Mouse (Mus musculus): Measurements from ENCODE around the gene Espnl. TPM values are rescaled to one million over a fixed set of nuclear protein-coding genes. Genes with fewer than 3 reads are reported as not detected.

The Espnl gene
- polyA plus RNA-seq, 1 experiment from 2014 or later: 0.11 TPM

DNA sequence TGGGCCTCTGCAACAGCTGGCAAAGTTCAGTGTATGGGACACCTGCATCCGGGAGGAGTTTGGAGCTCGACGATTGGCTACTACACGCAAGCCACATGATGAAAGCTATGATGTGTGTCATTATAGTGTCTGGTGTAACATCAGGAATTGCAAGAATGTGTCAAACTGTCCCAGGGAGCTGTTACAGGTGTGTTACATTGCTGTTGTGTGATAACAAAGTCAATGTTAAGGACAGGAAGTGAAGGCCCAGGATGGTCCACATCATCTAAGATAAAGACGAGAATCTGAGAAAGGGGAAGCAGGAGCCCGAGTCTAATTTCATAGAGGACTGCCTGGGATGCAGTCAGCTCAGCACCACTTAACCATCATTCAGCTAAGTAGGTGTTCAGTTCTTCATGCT is 26.3 kb upstream of the Espnl start:
- Histone ChIP-seq H3K4me2 (no peak overlapping the region), H3K27me3 (ENCODE audit: control insufficient read depth, insufficient read depth, low read length) (no peaks in the 10 kb centered on the region), H3K4me3 (ENCODE audit: low read depth, low read length) (no peak overlapping the region), H3K4me1 (ENCODE audit: control insufficient read depth, insufficient read depth, low read length) (peaks cover 6% of the 10 kb centered on the region; the same call in 1 of the 2 replicates), H3K27ac (ENCODE audit: low read depth, low read length) (no peak overlapping the region), H3K36me3 (ENCODE audit: control insufficient read depth, insufficient read depth, low read length) (no peaks in the 10 kb centered on the region), H3K9me3 (ENCODE audit: control insufficient read depth, low read length) (no peaks in the 10 kb centered on the region), H3K9ac (ENCODE audit: low read length) (no peak overlapping the region)
- DNase-seq (ENCODE audit: low spot score, missing footprints) (no peak), ATAC-seq (ENCODE audit: low FRiP score) (no peak)
- WGBS: 91% methylated on average over 6 of the region's 6 CpGs

DNA sequence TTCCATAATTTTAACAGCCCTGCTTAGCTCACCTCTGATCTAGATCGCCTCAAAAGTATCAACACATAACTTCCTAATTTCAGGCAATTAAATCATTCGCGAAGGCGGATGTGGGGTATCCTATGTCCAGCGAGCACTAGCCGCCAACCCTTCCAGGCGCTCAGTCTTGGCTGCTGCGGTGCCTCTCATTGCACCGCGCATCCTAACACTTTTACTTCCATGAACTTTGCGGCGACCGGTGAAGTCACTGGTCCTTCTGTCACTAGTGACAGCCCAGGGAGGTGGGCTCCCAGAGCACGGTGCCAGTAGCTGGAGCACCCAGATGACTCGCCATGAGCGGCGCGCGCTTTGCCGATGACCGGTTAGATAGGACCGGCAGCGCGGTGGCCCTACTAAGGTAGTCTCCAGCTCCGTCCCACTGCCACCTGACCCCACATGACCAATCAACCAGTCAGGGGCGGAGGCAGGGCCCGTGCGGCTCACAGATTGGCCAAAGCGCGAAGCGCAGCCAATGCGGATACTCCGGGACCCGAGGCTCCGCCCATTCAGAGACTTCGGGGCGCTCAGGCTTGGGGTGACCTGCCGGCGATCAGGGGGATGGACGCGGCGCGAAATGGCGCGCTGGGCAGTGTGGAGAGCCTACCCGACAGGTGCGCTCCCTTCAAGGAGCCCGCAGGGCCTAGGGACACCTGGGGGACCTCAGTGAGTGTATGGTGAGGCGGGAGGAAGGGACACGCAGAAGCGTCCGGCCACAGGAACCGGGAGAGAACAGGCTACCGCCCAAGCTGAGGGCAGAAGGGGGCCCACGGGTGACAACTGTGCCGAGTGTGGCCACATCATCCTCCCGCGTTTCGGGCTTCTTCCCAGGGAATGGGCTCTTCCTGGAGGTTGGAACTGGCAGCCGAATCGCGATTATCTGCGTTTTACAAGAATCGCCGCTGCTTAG is 23.8 kb upstream of the Espnl start, which contains the start of gene Scly:
Gene Scly, plus strand, starts transcription at position 540 of the 946 bp plus-strand sequence.
- no peaks in the 10 kb centered on the region for H3K36me3 ChIP-seq (ENCODE audit: control insufficient read depth, insufficient read depth, low read length)
- H3K4me1 ChIP-seq (ENCODE audit: control insufficient read depth, insufficient read depth, low read length): peaks cover 6% of the 10 kb centered on the region; the same call in 1 of the 2 replicates
- no peak within 1 kb of the TSS for H3K27ac ChIP-seq (ENCODE audit: low read depth, low read length)
- peak within 1 kb of the TSS; percentile 64 for H3K4me2 ChIP-seq
- WGBS: under 1% methylated on average over 63 of the region's 65 CpGs
- no peaks in the 10 kb centered on the region for H3K9me3 ChIP-seq (ENCODE audit: control insufficient read depth, low read length)
- no peaks in the 10 kb centered on the region for H3K27me3 ChIP-seq (ENCODE audit: control insufficient read depth, insufficient read depth, low read length)
- DNase-seq (ENCODE audit: low spot score, missing footprints) (peak; percentile 97), ATAC-seq (ENCODE audit: low FRiP score) (peak; percentile 99)
- H3K9ac ChIP-seq (ENCODE audit: low read length): peak within 1 kb of the TSS; percentile 76
- H3K4me3 ChIP-seq (ENCODE audit: low read depth, low read length): peak within 1 kb of the TSS; percentile 83

DNA sequence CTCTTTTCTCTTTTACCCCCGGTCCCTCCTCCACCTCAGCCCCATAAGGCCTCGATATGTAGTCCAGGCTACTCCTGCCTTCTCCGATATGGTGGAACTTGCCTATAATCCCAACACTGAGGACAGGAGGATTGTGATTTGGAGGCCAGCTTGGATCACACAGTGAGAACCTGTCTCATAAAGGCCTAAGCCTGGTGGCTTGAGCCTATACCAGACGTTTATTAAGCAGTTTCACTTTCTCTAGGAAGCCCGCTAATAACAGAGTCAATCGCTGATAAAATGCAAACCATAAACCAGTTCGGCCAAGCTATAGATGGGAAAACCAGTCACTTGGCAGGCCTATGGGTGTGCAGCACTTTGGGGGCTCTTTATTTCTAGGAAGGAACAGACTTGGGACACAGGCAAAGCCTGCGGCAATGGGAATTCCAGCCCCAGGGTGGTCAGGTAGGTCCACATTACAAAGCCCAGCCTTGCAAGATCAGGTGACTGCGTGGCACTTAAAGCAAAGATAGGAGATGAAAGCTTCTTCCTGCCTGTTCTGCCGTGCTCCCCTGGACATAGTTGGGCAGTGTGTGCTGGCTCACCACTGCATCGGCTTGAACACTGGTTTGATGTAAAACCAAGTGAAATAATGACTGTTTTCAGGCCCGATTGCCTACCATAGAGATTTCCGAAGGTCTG is 22.7 kb upstream of the Espnl start:
- peak overlapping the region; percentile 83 for H3K4me3 ChIP-seq (ENCODE audit: low read depth, low read length)
- 83% methylated on average over 13 of the region's 13 CpGs for WGBS
- DNase-seq (ENCODE audit: low spot score, missing footprints): no peak
- peak overlapping the region; percentile 36 for H3K9ac ChIP-seq (ENCODE audit: low read length)
- peak overlapping the region; percentile 64 for H3K4me2 ChIP-seq
- H3K36me3 ChIP-seq (ENCODE audit: control insufficient read depth, insufficient read depth, low read length): no peaks in the 10 kb centered on the region
- H3K27me3 ChIP-seq (ENCODE audit: control insufficient read depth, insufficient read depth, low read length): no peaks in the 10 kb centered on the region
- H3K4me1 ChIP-seq (ENCODE audit: control insufficient read depth, insufficient read depth, low read length): peaks cover 6% of the 10 kb centered on the region; the same call in 1 of the 2 replicates
- no peak overlapping the region for H3K27ac ChIP-seq (ENCODE audit: low read depth, low read length)
- ATAC-seq (ENCODE audit: low FRiP score): no peak
- H3K9me3 ChIP-seq (ENCODE audit: control insufficient read depth, low read length): no peaks in the 10 kb centered on the region

DNA sequence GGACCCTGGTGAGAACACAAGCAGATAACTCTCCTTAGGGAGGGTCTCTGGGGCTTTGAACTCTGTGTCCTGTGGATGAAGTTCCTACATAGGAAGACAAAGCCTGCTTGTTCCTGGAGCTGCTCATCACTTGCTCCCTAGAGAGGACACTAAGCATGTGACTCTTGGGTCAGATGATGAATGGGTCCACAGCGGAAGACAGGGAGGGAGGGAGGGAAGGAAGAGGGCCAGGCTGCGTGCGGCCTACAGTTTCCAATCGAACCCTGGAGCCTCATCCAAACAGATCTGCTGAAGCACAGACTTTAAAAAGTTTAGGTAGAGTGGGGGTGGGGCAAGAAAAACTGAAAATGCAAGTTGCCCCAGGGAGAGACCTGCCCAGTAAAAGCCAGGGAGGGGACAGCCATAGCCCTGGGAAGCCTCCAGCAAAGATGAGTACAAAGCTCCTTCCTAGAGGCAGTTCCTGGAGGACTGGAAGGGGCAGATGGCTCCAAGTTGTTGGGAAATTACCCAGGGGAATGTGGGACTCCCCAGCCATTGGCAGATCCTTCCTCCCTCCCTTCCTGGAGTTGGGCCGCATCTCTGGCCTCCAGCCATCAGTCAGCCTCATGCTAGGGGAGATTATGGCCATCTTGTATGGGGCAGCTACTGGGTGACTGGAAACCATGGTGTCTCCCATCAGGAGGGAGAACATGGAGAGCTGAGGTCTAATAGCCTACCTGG is 22.0 kb upstream of the Espnl start:
- no peak overlapping the region for H3K4me3 ChIP-seq (ENCODE audit: low read depth, low read length)
- 90% methylated on average over 5 of the region's 5 CpGs for WGBS
- no peaks in the 10 kb centered on the region for H3K27me3 ChIP-seq (ENCODE audit: control insufficient read depth, insufficient read depth, low read length)
- H3K9ac ChIP-seq (ENCODE audit: low read length): no peak overlapping the region
- DNase-seq (ENCODE audit: low spot score, missing footprints) (no peak), ATAC-seq (ENCODE audit: low FRiP score) (no peak)
- no peaks in the 10 kb centered on the region for H3K36me3 ChIP-seq (ENCODE audit: control insufficient read depth, insufficient read depth, low read length)
- H3K4me1 ChIP-seq (ENCODE audit: control insufficient read depth, insufficient read depth, low read length): peaks cover 6% of the 10 kb centered on the region; the same call in 1 of the 2 replicates
- H3K4me2 ChIP-seq: no peak overlapping the region
- no peak overlapping the region for H3K27ac ChIP-seq (ENCODE audit: low read depth, low read length)
- no peaks in the 10 kb centered on the region for H3K9me3 ChIP-seq (ENCODE audit: control insufficient read depth, low read length)

DNA sequence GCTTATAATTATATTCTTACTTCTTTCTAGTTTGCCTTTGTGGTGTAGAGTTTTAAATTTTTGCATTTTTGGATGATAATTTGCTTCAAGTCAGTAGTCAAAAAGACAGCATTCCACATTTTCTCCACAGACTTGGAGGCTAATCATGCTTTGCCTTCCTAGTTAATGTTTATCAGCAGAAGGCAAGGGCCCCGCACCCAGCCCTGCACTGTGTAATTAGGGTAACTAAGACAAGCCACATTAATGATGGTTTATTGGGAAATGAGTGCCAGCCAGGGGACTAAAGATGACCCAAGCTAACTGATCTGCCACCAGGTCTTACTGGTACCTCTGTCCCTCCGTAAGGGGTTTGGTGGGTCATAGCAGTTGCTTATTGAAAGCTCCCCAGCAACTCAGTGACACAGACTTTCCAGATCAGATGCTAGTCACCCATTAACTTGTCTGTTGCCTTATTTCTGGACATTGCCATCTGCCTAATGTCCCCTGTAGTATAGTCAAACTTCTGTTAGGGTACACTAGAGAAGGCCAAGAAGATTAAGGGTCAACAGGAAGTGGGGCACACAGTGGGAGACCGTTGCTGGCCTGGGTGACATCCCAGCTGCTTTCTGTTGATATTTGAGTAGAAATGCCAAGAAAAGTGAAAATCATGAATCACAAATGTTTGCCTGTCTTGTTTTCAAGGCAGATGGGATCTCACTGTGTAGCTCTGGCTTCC is 20.5 kb upstream of the Espnl start:
- 0 out of 2 replicates have a peak, but pooled peaks cover 3% of the 10 kb centered on the region for H3K36me3 ChIP-seq (ENCODE audit: control insufficient read depth, insufficient read depth, low read length)
- no peaks in the 10 kb centered on the region for H3K9me3 ChIP-seq (ENCODE audit: control insufficient read depth, low read length)
- no peak overlapping the region for H3K4me2 ChIP-seq
- ATAC-seq (ENCODE audit: low FRiP score): no peak
- no peak overlapping the region for H3K27ac ChIP-seq (ENCODE audit: low read depth, low read length)
- peaks cover 6% of the 10 kb centered on the region; the same call in 1 of the 2 replicates for H3K4me1 ChIP-seq (ENCODE audit: control insufficient read depth, insufficient read depth, low read length)
- no peak overlapping the region for H3K9ac ChIP-seq (ENCODE audit: low read length)
- H3K27me3 ChIP-seq (ENCODE audit: control insufficient read depth, insufficient read depth, low read length): no peaks in the 10 kb centered on the region
- 90% methylated on average over 3 of the region's 3 CpGs for WGBS
- no peak overlapping the region for H3K4me3 ChIP-seq (ENCODE audit: low read depth, low read length)
- DNase-seq (ENCODE audit: low spot score, missing footprints): no peak

DNA sequence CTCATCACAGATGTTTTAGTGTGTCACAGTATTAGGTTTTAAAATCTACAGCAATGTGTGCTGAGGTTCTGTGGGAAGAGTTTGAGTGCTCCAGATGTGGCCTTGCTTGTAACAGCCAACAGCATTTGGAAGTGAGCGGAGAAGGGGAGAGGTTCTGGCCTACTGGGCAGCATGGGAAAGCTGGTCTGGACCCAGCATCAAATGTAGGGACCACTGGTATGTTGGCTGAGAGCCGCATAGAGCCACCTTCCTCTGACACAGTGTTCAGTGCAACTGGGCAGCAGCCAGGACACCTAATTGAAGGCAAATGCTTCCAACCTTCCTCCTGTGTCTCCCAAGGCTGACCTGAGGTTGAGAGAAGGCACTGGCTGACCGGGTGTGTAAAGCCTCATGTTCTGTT is 19.9 kb upstream of the Espnl start:
- no peak for DNase-seq (ENCODE audit: low spot score, missing footprints)
- Histone ChIP-seq H3K27ac (ENCODE audit: low read depth, low read length) (no peak overlapping the region), H3K9ac (ENCODE audit: low read length) (no peak overlapping the region), H3K9me3 (ENCODE audit: control insufficient read depth, low read length) (no peaks in the 10 kb centered on the region), H3K36me3 (ENCODE audit: control insufficient read depth, insufficient read depth, low read length) (0 out of 2 replicates have a peak, but pooled peaks cover 3% of the 10 kb centered on the region), H3K27me3 (ENCODE audit: control insufficient read depth, insufficient read depth, low read length) (no peaks in the 10 kb centered on the region), H3K4me2 (no peak overlapping the region), H3K4me3 (ENCODE audit: low read depth, low read length) (no peak overlapping the region), H3K4me1 (ENCODE audit: control insufficient read depth, insufficient read depth, low read length) (peaks cover 6% of the 10 kb centered on the region; the same call in 1 of the 2 replicates)
- ATAC-seq (ENCODE audit: low FRiP score): no peak
- 88% methylated on average over 3 of the region's 3 CpGs for WGBS

DNA sequence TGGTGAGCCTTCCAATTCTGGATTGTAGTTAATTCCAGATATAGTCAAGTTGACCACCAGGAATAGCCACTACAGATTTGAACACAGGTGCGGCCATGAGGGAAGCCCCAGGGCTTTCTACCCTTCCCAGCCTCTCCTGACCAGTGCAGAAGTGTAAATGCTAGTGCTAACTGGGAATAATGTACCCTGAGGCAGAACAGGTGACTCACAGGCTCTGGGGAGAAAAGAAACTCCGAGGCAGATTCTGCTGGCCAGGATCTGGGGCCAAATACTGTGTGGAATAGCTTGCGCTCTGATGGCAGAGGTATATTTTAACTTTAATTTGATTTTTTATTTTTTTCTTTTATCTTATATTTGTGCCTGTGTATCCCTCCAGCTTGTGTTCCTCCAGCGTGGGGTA is 17.3 kb upstream of the Espnl start:
- Histone ChIP-seq H3K27me3 (ENCODE audit: control insufficient read depth, insufficient read depth, low read length) (no peaks in the 10 kb centered on the region), H3K9me3 (ENCODE audit: control insufficient read depth, low read length) (no peaks in the 10 kb centered on the region), H3K4me2 (no peak overlapping the region), H3K4me1 (ENCODE audit: control insufficient read depth, insufficient read depth, low read length) (no peaks in the 10 kb centered on the region), H3K4me3 (ENCODE audit: low read depth, low read length) (no peak overlapping the region), H3K36me3 (ENCODE audit: control insufficient read depth, insufficient read depth, low read length) (0 out of 2 replicates have a peak, but pooled peaks cover 3% of the 10 kb centered on the region), H3K27ac (ENCODE audit: low read depth, low read length) (no peak overlapping the region), H3K9ac (ENCODE audit: low read length) (no peak overlapping the region)
- DNase-seq (ENCODE audit: low spot score, missing footprints) (no peak), ATAC-seq (ENCODE audit: low FRiP score) (no peak)
- 90% methylated on average over 4 of the region's 4 CpGs for WGBS

DNA sequence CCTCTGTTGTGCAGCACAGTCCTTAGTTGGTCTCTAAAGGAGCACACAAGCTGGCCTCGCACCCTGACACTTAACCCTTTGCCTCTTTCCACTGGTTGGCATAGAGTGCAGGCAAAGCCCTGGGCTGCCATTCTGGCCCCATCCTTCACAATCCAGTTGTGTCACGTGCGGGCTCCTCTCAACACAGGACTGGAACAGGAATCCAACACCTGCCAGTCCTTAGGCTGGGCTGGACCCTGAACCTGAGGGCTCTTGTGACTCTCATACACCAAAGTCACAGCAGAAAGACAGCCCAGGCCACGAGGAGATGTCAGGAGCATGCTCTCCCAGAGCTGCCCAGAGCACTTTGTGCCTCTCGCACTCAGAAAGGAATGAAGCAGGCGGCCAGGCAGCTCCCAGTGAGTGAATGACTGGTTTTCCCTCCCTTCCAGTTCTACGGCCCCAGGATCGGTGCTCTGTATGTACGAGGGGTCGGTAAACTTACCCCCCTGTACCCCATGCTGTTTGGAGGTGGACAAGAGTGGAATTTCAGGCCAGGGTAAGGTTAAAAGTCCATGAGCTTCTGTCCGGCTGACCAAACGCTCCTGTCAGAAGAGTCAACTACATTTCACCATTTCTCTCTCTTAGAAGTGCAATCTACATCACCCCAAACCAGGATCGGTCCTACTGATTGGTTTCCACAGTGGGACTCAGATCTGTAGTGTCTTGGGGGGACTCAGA is 12.3 kb upstream of the Espnl start:
- Histone ChIP-seq H3K27me3 (ENCODE audit: control insufficient read depth, insufficient read depth, low read length) (no peaks in the 10 kb centered on the region), H3K4me1 (ENCODE audit: control insufficient read depth, insufficient read depth, low read length) (no peaks in the 10 kb centered on the region; the same call in 1 of the 2 replicates), H3K36me3 (ENCODE audit: control insufficient read depth, insufficient read depth, low read length) (peaks cover 8% of the 10 kb centered on the region; the same call in 1 of the 2 replicates), H3K9ac (ENCODE audit: low read length) (no peak overlapping the region), H3K9me3 (ENCODE audit: control insufficient read depth, low read length) (no peaks in the 10 kb centered on the region), H3K27ac (ENCODE audit: low read depth, low read length) (no peak overlapping the region), H3K4me2 (no peak overlapping the region), H3K4me3 (ENCODE audit: low read depth, low read length) (no peak overlapping the region)
- WGBS: 92% methylated on average over 13 of the region's 13 CpGs
- DNase-seq (ENCODE audit: low spot score, missing footprints): no peak
- ATAC-seq (ENCODE audit: low FRiP score): no peak

All from midbrain, embryonic 11.5 days (tissue).